Mouse (Mus musculus): Measurements from ENCODE around the gene Ggta1.

DNA sequence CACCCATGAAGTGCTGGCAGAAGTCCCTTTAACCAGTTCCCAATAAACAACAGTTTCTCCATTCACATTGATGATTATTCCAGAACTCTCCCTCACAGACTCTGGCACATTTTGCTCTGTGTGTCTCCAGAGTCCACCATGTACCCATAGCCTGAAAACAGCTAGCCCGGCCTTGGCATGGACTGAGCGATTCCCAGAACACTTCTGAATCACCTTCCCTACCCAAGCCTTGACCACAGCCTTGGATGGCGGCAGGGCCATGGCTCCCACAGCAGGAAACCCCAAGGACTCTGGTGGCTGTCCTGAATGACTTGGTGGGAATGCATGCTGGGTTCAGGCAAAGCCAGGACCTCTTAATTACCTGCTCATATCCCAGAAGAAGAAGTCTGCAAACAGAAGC lies 22.6 kb downstream of the Ggta1 start:
- no peak for TF ChIP-seq CTCF (IDR thresholded peaks at IDR 0.05)
- no peak for TF ChIP-seq POLR2A (IDR thresholded peaks at IDR 0.05; ENCODE audit: insufficient read depth, low read depth, low read length)
